Mouse (Mus musculus): Measurements from ENCODE around the gene Slc38a4.

GRCm38 (mm10) chr15:96956699-96957098 lies 99.1 kb downstream of the Slc38a4 start:
- TF ChIP-seq CTCF (IDR thresholded peaks at IDR 0.05; ENCODE audit: borderline replicate concordance, insufficient read depth, low read depth, low read length) = no peak
- TF ChIP-seq POLR2A (IDR thresholded peaks at IDR 0.05; ENCODE audit: borderline replicate concordance, insufficient read depth, low read length) = no peak
